Mouse (Mus musculus) Patski (cell line): ENCODE measurements around the gene Cnot2. TPM values are rescaled to one million over a fixed set of nuclear protein-coding genes. Genes with fewer than 3 reads are reported as not detected.
A peak's percentile ranks its signal among the peaks of the same experiment; 100 is the strongest.

Source experiments
- ATAC-seq: fragments of 100-300 bp; one replicate; pipeline ENCODE4 v1.8.0; 2021
- CTCF ChIA-PET: fragments of 350-600 bp; sonication (Branson Sonifier 250); formaldehyde crosslinking; loops from one replicate; lab custom pipeline; 2022; ENCODE audit warnings: inconsistent platforms; lab: Charles Lee
- POLR2A ChIA-PET: fragments of 350-600 bp; sonication (Branson Sonifier 250); formaldehyde crosslinking; loops from one replicate; lab custom pipeline; 2022; ENCODE audit warnings: antibody characterized with exemption, inconsistent platforms; lab: Charles Lee
- DNase-seq: peaks from one replicate; pipeline ENCODE4 v3.0.0-alpha.2; 2011; ENCODE audit warnings: low read depth, low spot score
- H3K27me3 ChIP-seq: fragments of 371-371 bp; one replicate; pipeline ENCODE4 v1.5.1; 2021
- CTCF ChIP-seq: fragments of 100-300 bp; IDR thresholded peaks from one replicate; pipeline ENCODE4 v1.5.1; 2021
- in situ Hi-C: fragments of 300-500 bp; cut with MboI; formaldehyde crosslinking; loops from 3 replicates; pipeline ENCODE4 v1.11.1; 2018; ENCODE audit warnings: low pct_unique_long_range_greater_than_20kb, mixed read lengths
- polyA plus RNA-seq: library from polyadenylated mRNA; unstranded; gene quantifications from one replicate; pipeline ENCODE4 v1.2.3, GENCODE M21; 2021

Gene Cnot2
- polyA plus RNA-seq, 1 experiment from 2014 or later = 68.5 TPM

GRCm38 (mm10) chr10:116486895-116487747, 94.2 kb downstream of the Cnot2 start:
- CTCF ChIA-PET = interaction anchor here (0.9 to 1.4 kb wide), 2 partner anchors 25 to 302 kb away, joined by 3 to 5 read pairs; no protein-coding TSS in a partner anchor
- ATAC-seq (no peak), DNase-seq (no peak)
- no peak for TF ChIP-seq CTCF
- POLR2A ChIA-PET = no interaction called here
- in situ Hi-C loops = no loop called here
- H3K27me3 ChIP-seq = no peaks in the 10 kb centered on the region

GRCm38 (mm10) chr10:116481917-116482316, 99.4 kb downstream of the Cnot2 start:
- no peak for ATAC-seq
- in situ Hi-C loops = no loop called here
- no peaks in the 10 kb centered on the region for H3K27me3 ChIP-seq
- ChIA-PET CTCF (interaction anchor here (1.1 kb wide), 1 partner anchor 10 kb away, joined by 3 read pairs; no protein-coding TSS in a partner anchor), POLR2A (no interaction called here)
- TF ChIP-seq CTCF = no peak
- no peak for DNase-seq

GRCm38 (mm10) chr10:116480988-116481387, 100.3 kb downstream of the Cnot2 start:
- POLR2A ChIA-PET = no interaction called here
- CTCF ChIA-PET = no interaction called here
- TF ChIP-seq CTCF = peak; percentile 67
- H3K27me3 ChIP-seq = no peaks in the 10 kb centered on the region
- in situ Hi-C loops = no loop called here
- DNase-seq = no peak
- ATAC-seq = no peak

- CTCF ChIA-PET = interaction anchor here (1.0 kb wide), 1 partner anchor 9 kb away, joined by 3 read pairs; no protein-coding TSS in a partner anchor
- no peak for TF ChIP-seq CTCF
- no peak for DNase-seq
- POLR2A ChIA-PET = no interaction called here
- in situ Hi-C loops = loop anchor here (10.0 kb wide), 1 partner anchor 272 kb away; no protein-coding TSS in a partner anchor
- no peaks in the 10 kb centered on the region for H3K27me3 ChIP-seq
- no peak for ATAC-seq
These were observed 104.8 kb downstream of the Cnot2 start for GRCm38 (mm10) chr10:116476559-116476958.

GRCm38 (mm10) chr10:116475725-116476124, 105.6 kb downstream of the Cnot2 start:
- H3K27me3 ChIP-seq = no peaks in the 10 kb centered on the region
- in situ Hi-C loops = loop anchor here (10.0 kb wide), 1 partner anchor 271 kb away; no protein-coding TSS in a partner anchor
- POLR2A ChIA-PET = no interaction called here
- ATAC-seq (no peak), DNase-seq (no peak)
- no peak for TF ChIP-seq CTCF
- CTCF ChIA-PET = no interaction called here

- ChIA-PET POLR2A (no interaction called here), CTCF (interaction anchor here (1.2 to 1.6 kb wide), 3 partner anchors 90 to 373 kb away, joined by 3 read pairs; no protein-coding TSS in a partner anchor)
- no peaks in the 10 kb centered on the region for H3K27me3 ChIP-seq
- in situ Hi-C loops = loop anchor here (5.0 to 10.0 kb wide), 2 partner anchors 142 to 269 kb away; no protein-coding TSS in a partner anchor
- DNase-seq = no peak
- TF ChIP-seq CTCF = no peak
- peak; percentile 83 for ATAC-seq
These were observed 107.4 kb downstream of the Cnot2 start, which contains the start of gene Kcnmb4 for GRCm38 (mm10) chr10:116473759-116474549. Kcnmb4 (minus strand) TSS chr10:116473878.

- ChIA-PET POLR2A (no interaction called here), CTCF (interaction anchor here (1.2 to 1.6 kb wide), 3 partner anchors 89 to 374 kb away, joined by 3 read pairs; no protein-coding TSS in a partner anchor)
- in situ Hi-C loops = loop anchor here (5.0 to 10.0 kb wide), 2 partner anchors 141 to 268 kb away; no protein-coding TSS in a partner anchor
- no peaks in the 10 kb centered on the region for H3K27me3 ChIP-seq
- ATAC-seq (peak; percentile 55), DNase-seq (no peak)
- no peak for TF ChIP-seq CTCF
These were observed 108.1 kb downstream of the Cnot2 start for GRCm38 (mm10) chr10:116473071-116473758.

GRCm38 (mm10) chr10:116472579-116472978, 108.7 kb downstream of the Cnot2 start:
- H3K27me3 ChIP-seq = no peaks in the 10 kb centered on the region
- no peak for TF ChIP-seq CTCF
- no peak for DNase-seq
- in situ Hi-C loops = loop anchor here (5.0 to 10.0 kb wide), 2 partner anchors 140 to 268 kb away; no protein-coding TSS in a partner anchor
- CTCF ChIA-PET = interaction anchor here (1.6 kb wide), 1 partner anchor 89 kb away, joined by 3 read pairs; no protein-coding TSS in a partner anchor
- no peak for ATAC-seq
- POLR2A ChIA-PET = interaction anchor here (0.6 kb wide), 1 partner anchor 157 kb away, joined by 3 read pairs; no protein-coding TSS in a partner anchor

GRCm38 (mm10) chr10:116470306-116470925, 110.9 kb downstream of the Cnot2 start:
- ChIA-PET CTCF (no interaction called here), POLR2A (no interaction called here)
- no peak for TF ChIP-seq CTCF
- ATAC-seq = no peak
- no peak for DNase-seq
- H3K27me3 ChIP-seq = no peaks in the 10 kb centered on the region
- in situ Hi-C loops = loop anchor here (5.0 to 10.0 kb wide), 2 partner anchors 138 to 266 kb away; no protein-coding TSS in a partner anchor
